Mouse (Mus musculus): ENCODE results near the gene Frzb. TPM values are rescaled to one million over a fixed set of nuclear protein-coding genes. Genes with fewer than 3 reads are reported as not detected.

Gene Frzb
- total RNA-seq (2023), result not detected

GRCm38 (mm10) chr2:80447291-80447791, at the start of gene Frzb:
Gene Frzb, minus strand, starts transcription at chr2:80447625.

Other genes with a start within 250 kb of the Frzb start
- gene Prdx6b, start 155.2 kb downstream of the Frzb start, total RNA-seq (2023), result not detected
- 10 to 100 TPM; 38.2 to 41.3 TPM for gene Dnajc10, start 132.2 kb downstream of the Frzb start, total RNA-seq (2023)
- gene Nckap1, start 133.8 kb upstream of the Frzb start, total RNA-seq (2023), result 1 to 10 TPM; 5.4 to 8.4 TPM
- gene Dusp19, start 169.4 kb upstream of the Frzb start, total RNA-seq (2023), result 1 to 10 TPM; 5.6 to 6.6 TPM
- gene Nup35, start 169.6 kb upstream of the Frzb start, total RNA-seq (2023), result 10 to 100 TPM; 24.8 to 25.0 TPM

Data from T-cell, adult 66 days (primary cell).